Mouse (Mus musculus) MN1 (cell line): ENCODE results near the gene Ndufv1.
"Not testable (repeated sequence)": the region's sequence is repeated elsewhere in the genome, so short reads cannot be mapped to it uniquely, and the experiment has no call there.

Experiments used
- DNase-seq: peaks from one replicate; pipeline ENCODE4 v3.0.0-alpha.2; 2016; ENCODE audit warnings: low spot score

Gene Ndufv1

DNA sequence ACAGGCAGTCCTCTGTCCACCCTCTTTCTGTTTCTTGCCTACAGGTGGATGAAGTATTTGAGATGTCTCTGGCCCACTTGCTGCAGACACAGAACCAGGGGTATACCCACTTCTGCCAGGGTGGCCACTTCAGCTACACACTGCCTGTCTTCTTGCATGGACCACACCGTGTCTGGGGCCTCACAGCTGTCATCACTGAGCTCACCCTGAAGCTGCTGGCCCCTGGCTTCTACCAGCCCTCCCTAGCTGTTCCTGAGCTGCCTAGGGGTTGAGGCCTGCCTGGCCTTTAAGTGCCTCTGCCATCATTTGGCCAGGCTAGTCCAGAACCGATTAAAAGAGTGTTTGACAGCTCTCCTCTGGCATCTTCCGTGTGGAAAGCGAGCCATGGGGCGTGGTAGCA lies 10.9 kb downstream of the Ndufv1 start:
- DNase-seq, result peak; percentile 30

DNA sequence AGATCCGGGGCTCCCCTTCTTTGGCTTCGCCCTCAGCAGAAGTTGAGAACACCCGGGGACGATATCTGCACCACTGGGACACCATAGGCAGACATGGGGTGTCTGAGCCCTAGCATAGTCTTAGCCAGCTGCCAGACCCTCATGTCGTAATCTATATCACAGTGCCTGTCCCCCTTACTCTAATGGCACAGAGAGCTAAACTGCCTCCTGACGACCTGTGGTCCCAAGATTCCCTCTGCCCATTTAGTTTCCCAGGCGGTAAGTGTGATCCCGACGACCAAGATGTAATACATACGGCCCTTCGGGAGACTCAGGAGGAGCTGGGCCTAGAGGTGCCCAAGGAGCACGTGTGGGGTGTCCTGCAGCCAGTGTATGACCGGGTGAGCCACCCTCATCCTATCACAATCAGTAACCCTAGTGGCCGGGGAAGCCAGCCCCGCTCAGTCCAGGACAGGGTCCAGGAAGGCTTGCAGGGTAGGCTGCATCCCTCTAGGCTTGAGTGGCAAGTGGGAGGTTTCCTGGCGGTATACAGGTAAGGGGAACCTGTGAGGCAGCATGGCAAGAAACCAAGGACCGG lies 11.6 kb downstream of the Ndufv1 start:
- DNase-seq, result peak; percentile 24

DNA sequence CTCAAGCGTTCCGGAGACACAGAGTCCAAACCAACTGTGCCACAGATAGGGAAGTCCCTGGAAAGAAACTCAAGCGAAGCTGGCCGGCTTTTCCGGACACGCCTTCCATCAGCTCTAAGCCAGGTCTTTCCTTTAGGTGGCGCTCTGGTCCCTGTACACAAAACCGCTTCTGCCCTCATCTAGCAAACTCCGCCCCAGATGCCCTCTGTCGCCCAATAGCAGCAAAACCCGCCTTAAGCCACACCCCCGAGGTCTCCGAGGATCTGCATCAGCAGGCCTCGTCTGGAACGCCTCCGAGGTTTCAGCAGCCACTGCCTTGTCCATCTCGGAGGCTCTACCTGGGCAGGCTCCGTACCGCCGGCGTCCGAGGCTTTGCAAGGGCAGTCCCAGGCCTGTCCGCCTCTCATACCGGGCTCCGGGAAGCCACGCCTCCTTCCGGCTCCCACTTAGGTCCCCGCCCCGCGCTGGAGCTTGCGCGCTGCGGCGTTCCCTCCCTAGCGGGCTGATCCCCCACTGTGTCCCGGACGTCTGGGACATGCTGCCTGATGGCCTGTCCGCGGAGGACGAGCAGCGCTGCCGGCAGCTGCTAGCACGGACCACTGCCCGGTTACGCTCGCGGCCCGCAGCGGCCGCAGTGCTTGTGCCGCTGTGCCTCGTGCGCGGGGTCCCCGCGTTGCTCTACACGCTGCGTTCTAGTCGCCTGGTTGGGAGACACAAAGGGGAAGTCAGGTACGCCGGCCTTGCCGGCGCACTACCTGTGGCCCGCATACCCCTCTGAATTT lies 12.3 kb downstream of the Ndufv1 start, which contains the start of the genes Nudt8 and Gm49405:
TSS of gene Nudt8 (plus strand) at position 462 of the 782 bp plus-strand sequence.
TSS of gene Gm49405 (plus strand) at position 508 of the 782 bp plus-strand sequence.
- DNase-seq, result peak; percentile 93

DNA sequence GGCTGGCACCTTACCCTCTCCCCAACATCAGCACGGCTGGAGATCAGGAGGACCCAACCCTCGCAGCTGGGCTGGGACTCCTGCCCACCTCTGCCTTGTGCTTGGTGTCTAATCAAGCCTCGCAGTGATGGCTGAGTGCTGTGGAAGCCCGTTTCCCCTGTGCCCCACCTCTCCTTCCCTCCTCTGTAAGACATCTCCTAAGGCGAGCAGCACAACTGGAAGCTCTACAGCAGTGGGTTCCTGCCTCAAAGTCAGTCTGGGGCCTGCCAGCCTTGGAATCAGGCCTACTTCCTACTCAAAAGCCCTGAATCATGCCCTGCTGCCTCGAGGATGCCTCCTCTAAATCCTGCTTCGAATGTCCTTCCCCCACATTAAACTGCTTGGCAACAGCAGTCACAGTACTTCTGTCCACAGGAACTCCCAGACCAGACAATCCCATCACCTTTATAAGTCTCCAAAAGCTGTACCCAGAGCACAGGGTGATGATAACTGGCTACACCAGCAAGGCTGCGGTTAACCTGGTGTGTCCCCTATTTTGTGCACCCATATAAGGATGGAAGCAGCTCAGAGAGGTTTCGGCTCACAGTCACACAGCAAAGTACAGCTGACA lies 13.4 kb downstream of the Ndufv1 start:
- DNase-seq, result peak; percentile 20

DNA sequence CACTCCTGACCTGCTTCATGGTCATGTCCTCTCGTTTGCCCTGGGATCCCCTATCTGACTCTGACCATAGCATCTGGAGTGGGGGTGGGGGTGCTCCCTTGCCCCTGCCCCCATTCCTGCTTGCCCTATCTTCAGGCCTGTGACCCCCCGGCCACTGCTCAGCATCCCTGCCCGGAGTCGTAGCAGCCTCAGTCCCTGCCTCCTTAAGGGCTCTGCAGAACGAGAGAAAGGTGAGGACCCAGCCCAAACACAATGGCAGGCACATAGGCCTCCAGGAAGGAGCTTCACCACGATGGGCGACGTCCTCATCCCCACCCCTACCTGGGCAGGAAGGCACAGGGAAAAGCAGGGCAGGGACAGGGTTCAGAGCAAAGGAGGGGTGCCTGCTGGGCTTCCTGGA lies 14.3 kb downstream of the Ndufv1 start:
- no peak for DNase-seq

DNA sequence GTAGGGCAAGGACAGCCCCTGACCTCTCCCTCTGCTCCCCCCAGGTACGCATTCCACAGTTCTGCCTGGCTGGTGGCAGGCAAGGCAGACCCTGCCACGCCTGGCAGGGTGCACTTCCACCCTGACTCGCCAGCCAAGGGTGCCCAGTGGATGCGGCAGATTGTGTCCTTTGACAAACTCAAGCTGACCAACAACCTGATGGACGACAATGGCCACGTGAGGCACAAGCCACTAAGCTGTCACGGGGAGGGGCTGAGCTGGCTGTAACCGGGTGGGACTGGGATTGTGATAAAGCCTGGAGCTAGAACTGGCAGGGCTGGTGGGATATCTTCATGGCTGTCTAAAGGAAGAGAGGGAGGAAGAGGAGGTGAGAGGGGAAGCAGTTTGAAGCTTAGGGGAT lies 15.4 kb downstream of the Ndufv1 start:
- DNase-seq, result no peak

DNA sequence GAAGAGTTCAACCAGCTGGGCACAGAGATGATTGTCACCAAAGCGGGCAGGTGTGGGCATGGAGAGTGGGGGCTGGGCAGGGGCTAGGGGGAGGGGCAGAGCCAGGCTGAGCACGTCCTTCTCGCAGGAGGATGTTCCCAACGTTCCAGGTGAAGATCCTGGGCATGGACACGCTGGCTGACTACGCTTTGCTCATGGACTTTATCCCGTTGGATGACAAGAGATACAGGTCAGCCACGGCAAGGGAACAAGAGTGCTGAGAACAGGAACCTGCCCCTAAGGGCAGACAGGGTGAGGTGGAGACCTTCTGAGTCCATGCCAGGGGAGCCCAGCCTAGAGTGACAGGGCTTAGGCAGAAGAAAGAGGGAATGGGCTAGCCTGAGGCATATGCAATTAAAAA lies 15.9 kb downstream of the Ndufv1 start:
- no peak for DNase-seq

DNA sequence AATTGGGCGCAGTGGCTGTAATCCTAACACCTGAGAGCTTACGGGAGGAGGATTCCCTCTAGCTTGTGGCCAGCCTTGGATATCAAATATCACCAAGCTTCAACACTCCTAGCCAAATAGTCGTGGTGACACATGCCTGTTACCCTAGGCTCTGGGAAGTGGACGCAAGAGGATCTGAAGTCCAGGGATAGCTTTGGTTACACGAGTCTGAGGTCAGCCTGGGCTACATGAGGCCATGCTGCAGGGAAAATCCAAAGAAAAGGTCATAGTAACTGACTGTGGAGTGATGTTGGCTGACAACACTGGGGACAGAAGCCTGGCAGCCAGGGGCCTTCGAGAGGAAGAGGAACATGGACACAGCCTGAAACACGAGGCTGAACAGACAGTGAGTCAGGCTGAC lies 16.5 kb downstream of the Ndufv1 start:
- no peak for DNase-seq

DNA sequence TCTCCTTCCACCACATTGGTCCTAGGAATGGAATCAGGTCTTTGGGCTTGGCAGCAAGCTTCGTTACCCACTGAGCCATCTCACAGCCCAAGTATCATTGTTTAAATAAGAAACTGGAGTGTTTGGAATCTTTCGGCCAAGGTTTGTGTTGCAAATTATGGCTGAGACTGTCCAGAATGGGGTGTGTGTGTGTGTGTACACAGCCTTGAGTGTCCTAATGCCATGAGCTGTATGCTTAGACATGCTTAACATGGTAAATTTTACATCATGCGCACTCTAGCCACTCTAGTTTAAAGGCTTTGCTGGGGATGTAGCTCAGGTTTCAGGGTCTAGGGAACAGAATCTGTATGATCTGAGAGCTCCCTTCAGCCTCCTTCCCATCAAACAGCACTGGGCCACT lies 17.1 kb downstream of the Ndufv1 start:
- no peak for DNase-seq

DNA sequence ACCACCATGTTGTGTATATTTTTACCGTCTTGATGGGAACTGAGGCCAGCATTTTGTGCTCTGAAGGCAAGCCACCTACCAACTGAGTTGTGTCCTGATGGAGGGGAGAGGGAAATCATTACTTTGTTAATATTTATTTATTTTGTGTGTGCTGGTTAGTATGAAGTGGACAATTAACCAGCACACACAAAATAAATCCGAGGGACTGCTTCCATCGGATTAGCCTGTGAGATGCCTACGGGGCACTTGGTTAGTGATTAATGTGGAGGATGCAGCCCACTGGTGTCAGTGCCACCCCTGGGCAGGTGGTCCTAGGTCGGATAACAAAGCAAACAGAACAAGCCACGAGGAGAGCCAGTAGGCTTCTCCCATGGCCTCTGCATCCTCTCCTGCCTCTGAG lies 17.7 kb downstream of the Ndufv1 start:
- no peak for DNase-seq

DNA sequence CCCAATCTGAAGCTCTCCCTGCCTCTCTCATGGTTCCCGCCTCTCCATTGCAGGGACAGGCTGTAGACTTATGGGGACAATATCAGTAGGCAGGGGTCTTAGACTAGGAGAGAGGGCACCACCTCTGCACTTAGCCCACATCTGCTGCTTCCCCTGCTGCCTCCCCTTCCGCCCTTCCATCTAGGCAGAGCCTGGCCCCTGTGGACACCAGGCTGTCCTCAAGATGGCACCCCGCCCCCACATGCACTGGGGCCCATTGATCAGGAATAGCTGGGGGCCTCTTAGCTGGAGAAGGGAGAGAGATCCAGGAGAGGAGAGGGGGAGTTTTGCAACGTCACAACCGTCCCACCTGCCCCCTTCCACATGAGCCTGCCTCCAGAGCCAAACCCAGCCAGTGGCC lies 20.2 kb downstream of the Ndufv1 start, which contains the start of gene Tbx10:
TSS of gene Tbx10 (plus strand) at position 337 of the 400 bp plus-strand sequence.
- no peak for DNase-seq

DNA sequence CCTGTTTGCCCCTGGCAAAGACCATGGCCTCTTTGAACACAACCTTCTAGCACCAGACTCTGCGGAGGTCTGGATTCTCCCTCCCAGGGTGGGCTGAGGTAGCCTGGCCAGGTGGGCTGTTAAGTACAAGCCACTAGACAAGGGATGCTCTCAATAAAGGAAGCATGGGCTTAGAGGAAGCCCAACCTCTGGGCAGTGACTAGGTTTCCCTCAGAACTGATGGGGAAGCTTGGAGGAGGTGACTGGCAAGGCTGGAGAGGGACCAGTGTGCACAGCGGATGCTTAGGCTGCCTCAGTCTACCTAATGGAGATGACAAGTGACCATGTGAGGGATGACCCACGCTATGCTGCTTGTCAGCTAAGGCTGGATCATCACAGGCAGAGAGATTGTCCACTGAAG lies 20.6 kb downstream of the Ndufv1 start:
- no peak for DNase-seq

DNA sequence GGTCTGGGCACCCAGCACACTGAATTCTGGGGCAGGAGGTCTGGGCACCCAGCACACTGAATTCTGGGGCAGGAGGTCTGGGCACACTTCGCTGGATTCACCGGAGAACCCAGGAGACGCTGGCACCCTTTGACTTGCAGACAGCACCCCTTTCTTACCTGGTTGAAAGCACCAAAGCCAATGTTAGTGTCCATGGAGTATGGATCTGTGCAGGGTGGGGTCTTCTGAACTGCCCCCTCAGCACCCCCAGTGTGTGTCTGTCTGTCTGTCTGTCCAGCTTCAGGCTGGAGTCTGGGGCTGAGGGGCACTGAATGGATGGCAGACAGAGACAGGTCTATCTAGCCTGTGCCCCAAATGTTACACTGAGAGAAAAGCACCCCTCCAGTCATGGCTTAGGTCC lies 21.0 kb downstream of the Ndufv1 start:
- DNase-seq, result no peak

DNA sequence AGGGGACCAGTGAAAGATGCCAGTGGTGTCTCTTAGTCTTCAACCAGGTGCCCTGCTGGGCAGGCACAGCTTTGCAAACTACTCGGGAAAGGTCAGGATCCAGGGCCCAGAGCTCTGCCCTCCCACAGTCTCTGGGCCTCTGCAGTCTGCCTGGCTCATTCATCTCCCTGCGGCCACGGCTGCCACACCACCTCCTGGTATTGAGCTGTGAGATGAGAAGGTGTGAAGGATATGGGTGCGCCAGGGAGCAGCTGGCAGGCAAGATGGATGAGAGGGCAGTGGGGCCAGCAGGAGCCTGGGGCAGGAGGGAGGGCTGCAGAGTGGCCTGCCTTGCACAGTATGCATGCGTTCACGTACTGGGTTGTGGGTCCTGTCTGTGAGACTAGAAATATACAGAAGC lies 21.8 kb downstream of the Ndufv1 start:
- DNase-seq, result no peak

DNA sequence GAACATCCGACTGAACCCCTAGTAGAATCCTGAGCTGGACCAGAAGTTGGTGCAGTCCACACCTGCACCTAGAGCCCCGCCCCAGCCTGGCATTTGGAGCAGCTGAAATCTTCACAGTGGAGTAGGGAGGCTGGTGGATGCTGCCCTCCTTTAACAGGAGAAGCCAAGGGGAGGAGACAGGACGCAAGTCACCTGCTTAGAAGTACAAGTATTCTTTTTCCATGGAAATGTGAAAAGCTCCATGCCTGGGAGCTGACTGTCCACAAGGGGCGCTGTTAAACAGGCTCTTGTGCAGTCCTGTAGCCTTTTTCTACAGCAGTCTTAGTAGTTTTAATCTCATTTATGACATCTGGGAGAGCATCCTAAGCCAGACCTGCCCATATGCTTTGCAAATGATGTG lies 23.9 kb downstream of the Ndufv1 start:
- DNase-seq, result no peak

DNA sequence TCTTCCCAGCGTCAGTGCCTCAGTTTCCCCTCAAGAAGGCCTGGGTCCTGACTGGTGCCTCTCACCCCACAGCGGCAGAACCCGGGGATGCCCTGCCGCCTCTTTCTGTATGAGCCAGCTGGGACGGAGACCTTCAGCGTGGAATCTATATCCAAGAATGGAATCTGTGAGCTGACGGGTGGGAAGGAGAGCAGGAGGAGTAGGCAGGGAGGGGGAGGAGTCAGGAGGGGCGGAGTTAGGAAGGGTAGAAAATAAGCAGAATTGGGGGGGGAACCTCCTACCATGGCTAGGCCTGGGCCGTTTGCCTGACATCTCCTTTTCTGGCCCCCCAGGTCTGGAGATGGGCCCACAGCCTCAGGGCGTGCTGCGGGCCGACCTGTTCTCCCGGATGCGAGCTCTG lies 24.5 kb downstream of the Ndufv1 start:
- DNase-seq, result no peak

DNA sequence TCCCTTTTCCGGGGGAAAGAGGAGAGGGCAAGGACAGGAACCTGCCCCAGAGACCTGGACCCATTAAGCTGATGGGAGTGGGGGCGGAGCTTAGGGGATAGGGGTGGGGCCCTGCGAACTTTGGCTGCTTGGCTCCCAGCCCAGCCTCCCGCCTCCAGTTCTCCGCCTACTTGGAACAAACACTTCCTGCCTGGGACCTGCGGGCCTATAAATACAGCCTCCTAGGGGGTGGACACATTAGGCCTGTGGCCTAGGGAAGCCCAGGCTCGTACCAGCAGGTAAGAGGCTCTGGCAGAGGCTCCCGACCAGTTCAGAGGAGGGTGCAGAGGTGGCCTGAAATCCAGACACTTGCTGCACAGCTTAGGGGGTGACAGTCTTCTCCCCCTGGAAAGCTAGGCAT lies 26.3 kb downstream of the Ndufv1 start, which contains the start of gene Acy3:
TSS of gene Acy3 (plus strand) at position 237 of the 400 bp plus-strand sequence.
- peak; percentile 28 for DNase-seq

DNA sequence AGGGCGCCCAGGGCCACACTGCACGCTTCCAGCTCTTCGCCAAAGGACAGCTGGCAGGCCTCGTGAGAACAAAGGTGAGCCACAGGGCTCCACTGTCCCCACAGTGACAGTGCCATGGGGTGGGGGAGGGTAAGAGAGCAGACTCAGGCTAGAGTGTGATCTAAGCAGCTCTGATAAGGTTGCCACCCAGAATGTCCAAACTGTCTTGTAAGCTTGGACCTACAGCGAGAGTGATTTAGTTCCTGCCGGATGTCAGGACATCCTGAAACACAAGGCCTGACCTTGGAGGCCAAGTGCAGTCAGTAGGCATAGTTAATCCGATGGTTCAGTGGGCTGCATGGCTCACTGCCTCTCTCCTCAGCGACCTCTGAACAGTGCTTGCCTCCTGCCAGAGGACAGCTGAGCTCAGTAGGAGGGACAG lies 27.3 kb downstream of the Ndufv1 start:
- DNase-seq, result no peak

DNA sequence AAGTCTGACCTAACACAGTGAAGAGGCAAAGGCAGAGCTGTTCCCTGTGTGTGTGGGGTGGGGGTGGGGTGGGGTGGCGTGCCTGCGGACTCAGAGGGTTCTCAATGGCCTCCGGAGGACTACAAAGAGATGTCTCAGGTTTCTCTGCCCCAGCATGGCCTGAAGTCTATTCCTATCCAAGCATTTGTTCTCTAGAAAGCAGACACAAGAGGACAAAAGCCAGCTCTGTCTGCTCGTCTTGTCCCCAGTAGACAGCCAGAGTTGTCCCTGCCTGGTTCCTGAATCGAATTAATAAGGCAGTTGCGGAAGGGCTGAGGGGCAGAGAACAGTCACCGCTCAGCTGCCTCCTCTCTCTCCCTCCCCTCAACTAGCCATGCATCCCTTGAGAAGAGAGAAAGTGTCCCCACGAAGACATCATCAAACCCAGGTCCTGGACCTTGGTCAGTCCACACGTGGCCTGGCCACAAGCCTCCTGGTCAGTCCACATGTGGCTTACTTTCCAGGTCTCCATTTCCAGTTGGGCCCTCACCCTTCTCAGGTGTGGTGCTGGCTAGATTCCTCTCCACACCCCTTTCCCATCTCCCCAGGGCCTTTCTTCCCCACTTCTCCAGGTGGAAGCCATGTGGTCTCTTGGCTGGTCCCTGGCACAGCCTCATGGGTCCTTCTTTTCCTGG lies 28.9 kb downstream of the Ndufv1 start:
- no peak for DNase-seq

DNA sequence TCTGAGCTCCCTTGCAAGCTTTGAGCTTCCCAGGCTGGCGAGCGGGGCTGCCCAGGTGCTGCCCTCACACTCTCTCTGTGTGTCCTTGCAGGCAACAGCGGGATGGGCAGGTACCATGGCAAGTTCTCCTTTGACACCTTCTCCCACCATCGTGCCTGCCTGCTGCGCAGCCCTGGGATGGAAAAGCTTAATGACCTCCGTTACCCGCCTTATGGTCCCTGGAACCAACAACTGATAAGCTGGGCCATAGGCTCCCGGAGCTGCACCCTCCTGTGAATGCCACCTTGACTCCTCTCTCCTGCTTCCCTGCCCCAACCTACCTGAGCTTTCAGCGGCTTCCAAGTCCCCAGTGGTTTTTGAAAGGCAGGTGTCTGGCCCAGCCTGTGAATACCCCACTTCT lies 31.7 kb downstream of the Ndufv1 start:
- DNase-seq, result no peak

DNA sequence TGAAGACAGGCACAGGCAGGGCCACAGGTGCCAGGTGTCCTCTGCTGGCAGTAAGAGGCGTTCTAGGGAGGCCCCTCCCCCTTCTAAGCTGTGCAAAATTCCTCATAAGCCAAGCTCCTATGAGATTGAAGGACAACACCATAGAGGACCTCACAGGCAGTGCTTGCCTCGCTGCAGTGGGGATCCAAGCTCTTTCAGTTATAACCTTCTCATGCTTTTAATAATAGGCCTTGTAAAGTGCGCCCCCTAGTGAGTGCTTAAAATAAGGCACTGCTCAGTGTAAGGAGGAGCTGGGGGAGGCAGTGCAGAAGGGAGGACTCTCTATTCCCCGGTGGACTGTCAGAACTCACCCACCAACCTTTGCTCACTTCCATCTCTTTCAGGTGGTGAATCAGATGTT lies 32.3 kb downstream of the Ndufv1 start:
- DNase-seq, result peak; percentile 80

DNA sequence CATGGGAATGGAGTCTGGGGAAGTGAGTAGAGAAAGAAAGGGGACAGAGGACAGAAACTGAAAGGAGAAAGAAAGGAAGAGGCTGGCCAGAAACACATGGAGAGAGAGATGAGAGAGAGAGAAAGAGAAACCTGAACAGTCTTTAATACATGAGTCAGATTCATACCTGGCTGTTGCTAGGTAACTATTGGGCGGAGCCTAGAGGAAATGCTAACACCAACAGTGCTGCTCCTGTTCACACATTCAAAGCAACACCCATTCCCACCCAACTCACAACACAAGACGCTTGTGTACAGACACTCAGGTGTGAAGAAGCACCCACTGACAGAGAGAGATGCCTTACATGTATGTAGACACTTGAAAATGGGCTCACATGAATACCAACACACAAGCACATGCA lies 36.7 kb downstream of the Ndufv1 start:
- no peak for DNase-seq

DNA sequence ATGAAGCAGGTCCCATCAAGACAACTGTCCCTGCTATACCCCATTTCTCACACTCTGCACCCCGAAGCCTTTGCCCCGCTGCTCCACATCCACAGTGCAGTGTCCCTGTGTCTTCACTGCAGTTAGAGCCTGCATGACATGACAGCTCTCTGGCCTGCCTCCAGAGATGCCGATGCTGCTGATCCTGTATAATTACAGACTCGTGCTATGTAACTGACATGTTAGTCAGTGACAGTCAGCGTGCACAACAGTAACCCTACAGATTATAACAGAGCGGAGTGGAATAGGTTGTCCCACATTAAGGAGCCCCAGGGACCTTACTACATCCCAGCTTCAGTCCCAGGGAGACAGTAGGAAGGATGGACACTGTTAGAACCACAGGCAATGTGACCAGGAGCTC lies 38.0 kb downstream of the Ndufv1 start:
- DNase-seq, result not testable (repeated sequence)
